Mouse (Mus musculus) layer of hippocampus, postnatal 36 days (tissue): ENCODE measurements around the gene Lamtor2. TPM values are rescaled to one million over a fixed set of nuclear protein-coding genes. Genes with fewer than 3 reads are reported as not detected.
"Not testable (repeated sequence)": the region's sequence is repeated elsewhere in the genome, so short reads cannot be mapped to it uniquely, and the experiment has no call there.

Source experiments
- DNase-seq, 2 experiments: peaks; one replicate each; pipeline ENCODE4 v3.0.0; 2022
- total RNA-seq, 2 experiments: library from RNA; stranded (reverse); gene quantifications; 2 replicates each; pipeline ENCODE4 v1.2.3; 2021

Lamtor2 gene
- total RNA-seq, result 100 to 1,000 TPM in 1 of 2 experiments, 10 to 100 TPM in 1; 91.0 to 111 TPM

DNA sequence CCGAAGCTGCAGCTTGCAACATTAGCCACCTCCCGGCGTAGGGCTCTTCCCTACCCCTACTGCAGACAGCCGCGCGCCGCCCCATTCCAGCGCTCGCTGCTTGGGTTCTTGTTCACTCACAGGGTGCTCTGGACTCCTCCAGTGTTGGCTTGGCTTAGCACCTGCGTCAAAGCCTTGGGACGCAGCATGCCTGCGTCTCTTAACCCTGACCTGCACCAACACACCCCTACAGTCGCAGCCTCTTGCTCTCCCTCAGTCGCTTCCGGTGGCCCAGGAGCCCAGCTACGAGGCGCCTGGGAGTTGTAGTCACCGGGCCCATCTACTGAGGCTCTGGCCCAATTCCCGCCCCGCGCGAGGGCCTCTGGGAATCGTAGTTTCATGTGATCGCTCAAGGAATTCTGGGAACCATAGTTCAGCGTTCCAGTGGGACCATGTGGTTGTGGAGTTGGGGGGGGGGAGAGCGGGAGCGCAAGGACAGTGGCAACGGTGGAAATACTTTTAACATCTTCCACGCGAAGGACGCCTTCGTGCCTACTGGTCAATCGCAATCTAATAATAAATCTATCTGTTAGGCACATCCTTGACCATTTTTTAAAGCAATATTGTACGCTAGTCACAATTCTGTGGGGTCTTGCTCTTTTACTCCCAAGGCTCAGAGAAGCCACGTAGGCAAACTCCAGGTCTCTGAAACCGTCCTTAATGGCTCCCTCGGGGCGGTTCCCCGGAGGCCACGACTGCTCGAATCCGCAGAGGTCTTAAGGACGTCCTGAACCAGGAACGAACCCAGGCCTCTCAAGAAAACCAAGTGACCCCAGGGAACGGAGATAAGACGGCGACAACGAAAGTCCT is at the start of gene Lamtor2:
TSS of gene Lamtor2 (minus strand) at position 399 of the 849 bp plus-strand sequence.
- DNase-seq, result peak; percentile 98

DNA sequence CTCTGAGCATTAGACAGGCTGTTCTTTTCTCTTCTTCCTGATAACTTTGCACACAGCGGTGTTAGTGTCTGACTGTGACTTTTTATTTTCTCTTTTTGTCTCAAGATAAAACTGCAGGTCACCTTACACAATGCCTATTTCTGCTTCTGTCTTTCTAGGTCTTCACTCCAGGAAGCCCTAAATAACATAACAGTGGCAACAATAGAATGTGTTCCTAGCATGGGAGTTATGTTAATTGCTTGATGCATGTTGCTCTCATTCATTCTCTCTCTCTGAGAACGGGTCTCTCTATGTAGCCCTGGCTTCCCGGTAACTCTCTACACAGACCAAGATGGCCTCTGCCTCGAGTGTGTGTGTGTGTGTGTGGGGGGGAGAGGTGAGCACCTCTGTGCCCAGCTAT is 49.6 kb upstream of the Lamtor2 start:
- DNase-seq, result no peak

DNA sequence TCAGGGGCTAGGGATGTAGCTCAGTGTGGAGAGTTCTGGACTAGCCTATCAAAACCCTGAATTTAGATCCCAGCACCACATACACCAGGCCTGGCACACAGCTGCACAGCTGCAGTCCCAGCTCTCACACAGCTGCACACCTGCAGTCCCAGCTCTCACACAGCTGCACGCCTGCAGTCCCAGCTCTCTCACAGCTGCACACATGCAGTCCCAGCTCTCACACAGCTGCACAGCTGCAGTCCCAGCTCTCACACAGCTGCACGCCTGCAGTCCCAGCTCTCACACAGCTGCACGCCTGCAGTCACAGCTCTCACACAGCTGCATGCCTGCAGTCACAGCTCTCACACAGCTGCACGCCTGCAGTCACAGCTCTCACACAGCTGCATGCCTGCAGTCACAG is 43.7 kb upstream of the Lamtor2 start:
- DNase-seq, result not testable (repeated sequence)

DNA sequence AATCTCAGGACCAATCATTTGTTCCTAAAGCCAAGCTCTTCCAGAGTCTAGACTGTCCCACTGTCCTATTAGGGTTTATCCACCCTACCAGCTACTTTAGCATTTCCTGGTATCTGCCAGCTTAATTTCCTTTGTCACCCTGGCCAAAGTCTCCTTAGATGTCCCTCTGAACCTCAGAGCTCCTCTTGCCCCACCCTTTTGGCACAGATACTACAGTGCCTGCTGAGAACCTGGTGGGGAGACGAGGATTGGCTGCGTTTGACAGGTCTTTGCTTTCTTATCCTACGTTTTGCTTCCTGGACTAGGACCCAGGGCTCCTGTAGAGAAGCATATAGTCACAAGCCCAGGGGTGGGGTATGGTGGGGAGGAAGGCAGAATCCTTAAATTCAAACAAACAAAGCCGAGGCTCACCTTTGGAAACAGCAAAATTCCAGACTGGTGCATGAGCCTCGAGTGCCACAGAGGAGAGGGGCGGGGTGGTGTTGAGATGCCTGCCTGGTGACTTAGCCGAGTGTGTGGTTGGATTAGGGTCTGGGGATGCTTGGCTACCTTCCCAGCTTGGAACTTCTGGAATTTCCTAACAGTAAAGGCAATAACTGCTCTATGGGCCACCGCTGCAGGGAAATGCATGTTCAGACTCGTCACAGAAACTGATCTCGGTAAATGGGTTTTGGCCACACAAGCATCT is 41.2 kb upstream of the Lamtor2 start:
- no peak for DNase-seq

DNA sequence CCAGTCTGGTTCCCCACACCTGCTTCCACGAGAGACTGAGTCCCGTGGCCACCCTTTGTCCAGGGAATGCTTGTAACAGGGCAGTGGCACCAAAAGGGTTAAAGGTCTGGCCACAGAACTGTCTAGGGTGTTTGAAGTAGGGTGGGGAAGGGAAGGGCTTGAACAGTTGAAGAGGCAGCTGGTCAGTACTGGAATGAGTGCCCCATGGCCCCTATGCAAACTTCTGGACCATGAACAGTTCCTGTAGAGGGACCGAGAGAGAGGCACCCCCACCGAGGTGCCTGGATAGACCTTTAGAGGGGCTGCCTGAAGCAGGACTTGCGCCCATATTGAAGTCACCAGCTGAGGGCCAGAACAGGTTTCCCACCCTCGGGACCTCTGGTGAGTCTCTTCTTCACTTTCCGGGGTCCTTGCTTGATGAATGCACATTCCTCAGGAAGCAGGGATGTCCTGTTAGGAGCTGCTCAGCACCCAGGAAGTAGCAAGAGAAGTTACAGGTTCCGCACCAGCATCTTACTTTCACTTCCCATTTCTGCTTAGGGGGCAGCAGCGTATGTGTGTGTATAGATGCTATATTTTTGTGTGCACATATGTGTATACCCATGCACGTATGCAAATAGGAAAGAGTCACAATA is 40.2 kb upstream of the Lamtor2 start:
- no peak for DNase-seq

DNA sequence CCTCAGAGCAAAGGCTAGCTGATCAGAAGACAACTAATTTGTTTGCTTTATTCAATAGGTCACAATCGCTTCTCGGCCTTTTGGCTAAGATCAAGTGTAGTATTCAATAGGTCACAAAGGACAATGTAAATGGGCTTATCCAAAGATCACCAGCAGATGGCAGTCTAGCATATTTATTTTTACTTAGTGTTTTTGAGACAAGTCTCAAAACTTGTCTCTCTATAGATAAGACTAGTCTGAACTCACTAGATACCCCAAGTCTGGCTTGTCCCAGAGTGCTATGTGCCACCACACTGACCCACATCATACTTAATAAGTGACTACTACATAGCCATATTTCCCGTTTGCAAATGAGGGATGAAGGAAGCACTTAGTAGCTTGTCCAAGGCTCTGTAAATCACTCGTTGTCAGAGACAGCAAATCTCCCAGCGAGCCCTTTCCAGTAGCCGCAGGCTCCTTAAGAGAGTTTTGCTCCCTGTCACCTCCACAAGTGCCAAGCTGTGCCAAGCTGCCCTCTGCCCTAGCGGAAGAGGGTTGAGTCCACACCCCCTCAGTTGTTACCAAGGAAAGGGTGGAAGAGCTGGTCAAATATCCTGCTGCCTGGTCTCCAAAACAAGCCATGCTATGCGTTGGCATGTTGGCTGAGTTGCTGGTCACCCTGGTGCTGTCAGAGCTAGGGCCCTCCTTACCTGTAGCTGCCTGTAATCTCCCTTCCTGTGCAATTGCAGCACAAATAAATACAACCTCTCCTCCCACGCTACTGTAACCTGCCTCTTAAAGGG is 39.3 kb upstream of the Lamtor2 start:
- no peak for DNase-seq

DNA sequence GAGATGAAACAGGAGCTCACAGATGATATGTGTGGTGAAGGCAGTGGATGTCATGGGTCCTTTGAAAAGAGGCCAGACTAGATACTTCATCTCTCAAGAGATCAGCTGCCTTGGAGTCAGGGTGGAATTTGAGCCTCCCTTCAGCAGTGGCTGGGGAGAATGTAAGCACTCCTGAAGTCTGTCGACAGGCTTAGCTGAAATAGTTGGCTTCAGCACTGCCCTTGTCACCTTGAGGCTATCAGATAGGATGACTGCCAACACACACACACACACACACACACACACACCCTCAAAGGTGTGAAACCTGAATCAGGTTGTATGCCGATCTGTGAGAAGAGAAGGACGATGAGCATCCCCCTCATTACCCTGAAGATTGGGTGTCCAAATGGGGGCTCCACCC is 38.2 kb upstream of the Lamtor2 start:
- DNase-seq, result no peak

DNA sequence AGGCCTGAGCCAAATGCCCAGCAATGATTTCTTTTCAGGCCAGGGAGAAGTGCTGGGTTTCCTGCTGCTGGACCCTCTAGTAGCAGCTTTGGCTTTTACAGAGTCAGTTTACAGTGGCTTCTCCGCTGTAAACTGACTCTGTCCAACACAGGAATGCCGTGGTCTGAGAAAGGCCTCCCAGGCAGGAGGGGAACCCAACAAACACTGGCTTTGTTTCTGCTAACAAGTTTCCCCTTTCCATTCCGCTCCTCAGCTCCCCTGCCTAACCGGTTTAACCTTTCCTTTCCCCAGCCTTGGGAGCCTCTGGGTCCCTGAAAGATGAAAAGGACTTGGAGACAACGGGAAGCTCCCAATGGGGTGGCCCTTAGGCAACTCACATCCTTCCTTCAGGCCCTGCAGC is 37.4 kb upstream of the Lamtor2 start:
- DNase-seq, result no peak

DNA sequence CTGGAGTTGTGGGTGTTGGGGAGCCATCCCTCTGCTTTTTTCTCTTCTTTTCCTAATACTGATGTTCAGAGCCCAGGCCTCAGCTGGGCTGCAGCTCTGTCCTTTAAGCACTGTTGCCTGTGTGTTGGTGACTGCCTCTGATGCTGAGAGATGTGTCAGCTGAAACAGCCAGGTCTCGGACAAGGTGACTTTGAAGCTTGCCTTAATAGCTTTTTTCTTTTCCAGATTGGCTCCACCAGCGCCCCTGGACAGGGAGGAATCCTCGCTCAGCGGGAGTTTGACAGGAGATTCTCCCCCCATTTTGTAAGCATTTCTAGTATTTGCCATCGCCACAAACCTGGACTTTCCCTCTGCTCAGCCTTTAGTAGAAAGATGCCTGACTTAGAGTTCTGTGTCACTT is 33.8 kb upstream of the Lamtor2 start:
- no peak for DNase-seq

DNA sequence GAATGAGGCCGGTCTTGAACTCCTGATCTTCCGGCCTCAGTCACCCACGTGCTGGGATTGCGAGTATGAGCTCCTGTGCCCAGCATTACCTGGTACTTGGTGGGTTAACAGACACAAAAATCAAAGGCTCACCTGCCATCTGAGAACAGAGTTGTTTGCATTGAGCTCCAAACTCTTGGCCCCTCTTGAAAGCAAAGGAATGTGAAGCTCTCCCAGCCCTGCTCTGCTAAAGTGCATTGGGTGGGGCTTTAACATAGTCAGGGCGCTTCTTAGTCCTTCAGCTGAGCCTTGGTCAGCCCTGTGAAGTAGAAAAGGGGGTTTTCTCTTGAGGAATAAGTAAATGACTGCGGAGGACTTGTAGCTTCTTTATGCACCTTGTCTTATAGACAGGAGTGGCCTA is 32.9 kb upstream of the Lamtor2 start:
- no peak for DNase-seq

DNA sequence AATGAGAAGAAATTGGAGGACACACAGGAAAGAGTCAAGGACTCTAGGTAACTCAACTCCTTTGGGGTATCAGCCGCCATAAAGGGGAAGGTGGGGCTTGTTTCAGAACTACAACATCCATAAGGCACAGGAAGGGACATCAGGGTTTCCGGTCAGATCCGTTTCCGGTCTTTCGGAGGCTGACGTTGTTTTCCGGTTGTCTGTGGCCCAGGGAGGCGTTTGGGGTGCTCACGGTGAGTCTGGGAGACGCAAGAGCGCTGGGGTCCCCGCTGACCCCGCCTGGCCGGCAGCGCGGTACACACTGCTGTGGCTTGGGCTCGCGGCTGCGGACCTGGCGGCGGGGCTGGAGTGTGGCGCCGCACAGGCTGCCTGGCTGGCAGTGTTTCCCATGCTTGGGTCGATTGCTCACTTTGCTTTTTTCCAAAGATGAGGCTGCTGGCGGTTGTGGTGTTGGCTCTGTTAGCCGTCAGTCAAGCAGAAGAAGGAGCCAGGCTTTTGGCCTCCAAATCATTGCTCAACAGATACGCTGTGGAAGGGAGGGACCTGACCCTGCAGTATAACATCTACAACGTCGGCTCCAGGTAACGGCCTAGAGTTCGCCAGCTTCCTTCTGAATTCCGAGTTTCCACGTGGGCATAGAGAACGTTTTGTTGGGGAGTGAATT is 26.7 kb upstream of the Lamtor2 start:
- DNase-seq, result peak; percentile 73 to 84

DNA sequence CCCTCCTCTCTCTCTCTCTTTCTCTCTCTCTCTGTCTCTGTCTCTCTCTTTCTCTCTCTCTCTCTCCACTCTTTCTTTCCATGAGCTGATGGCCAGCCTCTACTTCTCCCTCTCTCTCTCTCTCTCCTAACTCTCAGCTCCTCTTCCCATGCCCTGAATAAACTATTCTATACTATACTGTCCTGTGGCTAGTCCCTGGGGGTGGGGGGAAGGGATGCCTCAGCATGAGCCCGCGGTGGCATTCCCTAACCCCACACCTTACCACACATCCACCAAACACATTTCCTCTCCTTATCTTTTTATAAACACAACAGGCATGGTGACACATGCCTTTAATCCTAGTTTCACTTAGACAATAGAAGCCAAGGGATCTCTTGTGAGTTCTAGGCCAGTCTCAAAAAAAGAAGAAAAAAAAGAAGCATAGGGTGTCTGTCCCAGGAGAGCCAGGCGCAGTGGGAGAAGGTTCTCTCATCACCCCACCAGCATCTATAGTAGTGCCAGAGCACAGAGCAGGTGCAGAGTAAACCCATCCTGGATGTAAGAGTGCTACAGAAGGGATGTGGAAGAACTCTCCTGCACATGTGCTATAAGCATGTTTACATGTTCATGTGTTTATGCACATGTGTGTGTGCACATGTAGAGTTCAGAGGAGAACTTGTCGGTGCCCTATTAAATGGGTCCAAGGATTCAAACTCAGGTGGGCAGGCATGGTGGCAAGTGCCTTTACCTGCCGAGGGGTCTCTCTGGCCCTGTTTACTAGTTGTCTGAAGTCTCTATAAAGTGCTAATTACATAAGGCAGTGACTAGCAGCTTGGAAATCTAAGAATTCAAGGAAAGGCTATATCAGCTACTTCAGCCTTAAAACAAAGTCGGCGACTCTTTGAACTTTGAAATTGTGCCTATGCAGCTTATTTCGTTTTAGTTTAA is 25.9 kb upstream of the Lamtor2 start:
- DNase-seq, result no peak

DNA sequence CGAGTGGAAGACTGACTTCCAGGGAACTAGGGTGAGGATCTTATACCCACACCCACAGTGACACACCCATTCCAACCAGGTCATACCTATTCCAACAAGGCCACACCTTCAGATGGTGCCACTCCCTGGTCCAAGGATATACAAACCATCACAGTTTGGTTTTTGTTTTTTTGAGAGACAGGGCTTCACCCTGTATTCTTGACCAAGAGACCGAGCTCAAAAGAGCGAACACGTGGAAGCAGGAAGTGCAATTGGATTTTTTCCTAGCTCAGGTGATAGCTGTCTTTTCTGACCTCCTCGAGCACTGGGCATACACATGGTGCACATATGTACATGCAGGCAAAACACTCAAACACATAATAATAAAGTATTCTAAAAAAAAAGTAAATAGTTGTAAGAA is 25.0 kb upstream of the Lamtor2 start:
- not testable (repeated sequence) for DNase-seq

DNA sequence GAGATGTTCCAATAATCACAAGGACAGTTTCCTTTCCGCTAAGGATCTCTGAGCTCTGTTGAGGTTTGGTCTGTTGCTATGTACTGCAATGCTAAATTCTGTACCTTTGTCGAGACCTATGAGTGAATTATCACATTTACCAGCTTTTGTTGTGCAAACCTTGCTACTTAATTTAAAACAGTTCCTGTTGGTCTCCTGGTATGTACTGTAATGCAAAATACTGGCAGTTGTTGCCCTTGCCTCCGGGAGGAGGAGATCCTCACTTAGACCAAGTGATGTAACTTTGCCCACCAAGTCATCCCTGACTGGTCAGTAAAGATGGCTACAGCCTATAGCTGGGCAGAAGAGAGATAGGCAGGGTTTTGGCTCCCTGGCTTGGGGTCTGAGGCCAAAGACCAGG is 22.7 kb upstream of the Lamtor2 start, which contains the start of gene Ssr2:
TSS of gene Ssr2 (plus strand) at position 337 of the 400 bp plus-strand sequence.
- DNase-seq, result no peak

DNA sequence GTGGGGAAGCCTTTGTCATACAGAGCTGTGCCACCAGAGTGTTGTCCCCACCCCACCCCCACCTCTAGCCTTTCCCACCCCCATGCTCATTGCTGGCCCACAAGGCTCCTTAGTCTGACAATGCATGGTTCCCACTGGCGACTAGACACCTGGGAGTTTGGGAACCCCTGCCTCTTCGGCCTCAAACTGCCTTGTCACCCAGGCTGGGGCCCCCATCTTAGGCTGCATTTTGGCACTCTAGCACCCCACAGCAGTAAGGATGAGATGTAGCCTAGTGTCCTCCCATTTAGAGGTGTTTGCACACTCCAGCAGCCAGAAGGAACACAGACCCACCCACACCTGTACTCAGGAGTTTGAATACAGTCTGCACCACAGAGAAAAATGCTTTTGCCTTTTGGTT is 20.9 kb upstream of the Lamtor2 start:
- no peak for DNase-seq

DNA sequence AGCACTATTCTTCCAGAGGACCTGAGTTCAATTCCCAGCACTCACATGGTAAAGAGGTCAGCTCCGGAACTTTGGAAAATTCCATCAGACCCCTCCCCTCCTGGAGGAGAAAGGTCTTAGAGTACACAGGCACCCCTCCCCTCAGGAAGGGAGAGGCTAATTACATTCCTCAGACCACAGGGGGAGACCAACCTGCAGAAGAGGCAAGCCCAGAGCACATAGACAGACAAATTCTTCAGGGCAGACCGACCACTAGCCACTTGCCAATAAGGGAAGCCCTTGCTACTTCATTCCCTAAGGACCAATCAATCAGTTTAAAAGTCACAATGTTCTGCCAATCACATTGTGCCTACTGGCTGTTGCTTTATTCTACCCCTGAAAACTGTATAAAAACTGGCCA is 20.0 kb upstream of the Lamtor2 start:
- DNase-seq, result no peak

DNA sequence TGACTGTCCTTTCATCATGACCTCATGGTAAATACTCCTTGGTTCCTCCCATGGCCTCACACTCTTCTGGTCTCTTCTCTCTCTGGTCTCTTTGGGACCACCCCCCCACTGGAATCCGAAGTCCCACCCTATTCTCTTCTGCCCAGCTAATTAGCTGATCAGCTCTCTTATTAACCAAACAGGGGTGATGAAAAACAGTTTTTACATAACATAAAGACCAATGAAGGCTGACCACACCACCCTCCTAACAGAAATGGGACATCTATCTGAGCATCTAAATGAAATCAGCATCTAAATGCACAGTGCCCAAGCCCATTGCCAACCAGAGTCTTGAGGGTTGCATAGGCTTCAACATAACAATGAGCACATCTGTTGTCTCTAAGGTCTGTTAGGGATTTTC is 19.0 kb upstream of the Lamtor2 start:
- no peak for DNase-seq

DNA sequence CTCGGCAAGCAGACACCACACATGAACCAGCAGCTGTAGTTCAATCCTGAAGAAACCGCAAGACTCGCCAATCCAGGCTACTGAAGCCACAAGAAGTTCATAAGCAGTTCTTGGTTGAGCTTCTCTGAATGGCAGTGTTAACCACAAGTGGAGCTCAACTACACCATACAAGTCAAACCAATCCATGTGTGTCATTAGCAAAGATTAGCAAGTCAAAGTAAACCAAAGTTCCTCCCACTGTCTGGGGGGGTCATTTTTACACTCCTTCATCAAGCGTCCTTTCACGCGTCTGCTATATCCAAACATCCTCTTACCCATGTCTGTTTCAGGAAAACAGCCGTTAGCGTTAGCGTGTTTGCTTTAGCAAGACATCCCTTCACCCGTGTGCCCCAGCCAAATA is 17.5 kb upstream of the Lamtor2 start:
- DNase-seq, result no peak

DNA sequence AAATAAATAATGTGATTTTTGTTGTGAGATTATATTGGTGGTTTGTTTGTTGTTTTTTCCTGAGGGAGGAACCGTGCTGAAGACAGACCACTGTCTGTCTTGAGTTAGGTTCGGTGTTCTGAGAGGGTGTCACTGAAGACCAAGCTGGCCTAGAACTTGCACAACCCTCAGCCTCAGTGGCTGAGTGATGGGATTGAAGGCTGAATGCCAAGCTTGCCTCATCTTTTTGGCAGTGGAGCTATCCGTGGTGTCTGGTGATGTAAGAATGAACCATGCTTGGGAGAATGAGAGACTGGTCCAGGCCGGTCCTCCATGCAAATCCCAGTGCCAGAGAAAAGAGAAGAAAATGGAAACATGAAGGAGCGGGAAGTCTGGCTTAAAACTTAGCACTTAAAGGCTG is 16.8 kb upstream of the Lamtor2 start:
- DNase-seq, result no peak

DNA sequence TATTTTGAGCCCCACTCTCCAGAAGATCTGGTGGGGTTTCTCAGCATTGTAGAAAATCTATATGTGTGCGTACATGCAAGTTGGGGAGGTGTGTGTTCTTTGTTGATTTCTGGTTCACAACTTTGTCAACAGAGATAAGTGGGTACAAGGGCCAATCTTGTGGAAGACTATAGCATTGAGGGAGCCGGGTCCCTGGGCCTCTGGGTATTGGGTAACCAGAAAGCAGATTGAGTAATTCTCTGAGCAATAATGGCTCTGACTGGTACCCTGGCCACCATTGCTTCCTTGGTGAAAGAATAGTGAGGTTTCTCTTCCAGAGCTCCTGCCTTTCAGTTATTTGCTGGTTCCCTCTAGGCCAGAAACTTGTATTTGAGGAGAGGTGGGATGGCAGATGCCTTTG is 16.2 kb upstream of the Lamtor2 start:
- DNase-seq, result no peak

DNA sequence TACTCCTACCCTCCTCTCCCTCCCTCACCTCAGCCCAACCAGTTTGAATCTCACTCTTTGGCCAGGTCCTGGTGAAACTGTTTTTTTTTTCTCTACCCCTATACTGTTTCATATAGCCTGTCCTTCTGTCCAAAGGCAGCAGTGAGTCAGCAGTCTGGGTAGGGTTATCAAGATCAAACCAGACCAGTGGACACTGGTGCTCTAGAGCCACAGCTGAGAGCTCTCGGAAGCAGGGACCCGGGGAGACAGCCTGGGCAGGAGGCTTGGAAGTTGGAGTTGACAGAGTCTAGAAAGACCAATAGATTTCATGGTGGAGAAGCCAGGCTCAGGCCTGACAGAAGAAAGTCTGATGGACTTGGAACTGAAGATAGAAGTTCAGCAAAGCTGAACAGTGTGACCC is 15.7 kb upstream of the Lamtor2 start:
- DNase-seq, result no peak
